Mouse (Mus musculus) gastrocnemius, postnatal 36 days (tissue): ENCODE data around the gene Vasn. TPM values are rescaled to one million over a fixed set of nuclear protein-coding genes. Genes with fewer than 3 reads are reported as not detected.
A peak's percentile ranks its signal among the peaks of the same experiment; 100 is the strongest.

Source experiments
- DNase-seq, 2 experiments: peaks; one replicate each; pipeline ENCODE4 v3.0.0; 2022
- intact Hi-C: fragments of 180-260 bp; cut with DNase I; formaldehyde crosslinking; loops from one replicate; pipeline ENCODE4 v1.15.1; 2025
- long read RNA-seq, 2 experiments: library from polyadenylated mRNA; stranded (forward); transcript quantifications; one replicate each; pipeline ENCODE4 v2.0.0; 2021
- total RNA-seq, 2 experiments: library from RNA; stranded (reverse); gene quantifications; 2 replicates each; pipeline ENCODE4 v1.2.3; 2021

Vasn gene
- 1 to 10 TPM; 3.8 to 4.0 TPM for total RNA-seq
- long read RNA-seq, experiment 1: 0 reads
- long read RNA-seq, experiment 2: 0 reads

DNA sequence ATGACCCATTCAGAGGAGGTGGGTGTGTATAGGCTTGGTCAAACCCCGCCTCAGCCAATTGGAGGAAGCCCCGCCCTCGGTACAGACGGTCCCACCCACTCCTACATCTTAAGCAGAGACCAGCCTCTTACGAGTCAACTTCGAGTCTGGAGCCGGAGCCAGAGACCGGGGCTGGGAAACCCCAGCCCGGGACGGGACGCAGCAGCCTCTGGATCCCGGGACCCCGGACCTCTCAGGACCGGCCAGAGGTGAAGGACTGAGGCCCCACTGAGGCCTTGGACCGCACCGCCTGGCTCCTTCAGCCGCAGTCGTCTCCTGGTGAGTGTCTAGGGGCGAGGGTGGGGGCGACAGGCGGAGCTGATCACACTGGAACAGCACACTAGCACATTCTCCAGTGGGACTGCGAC lies at the start of gene Vasn, which contains the start of gene Dnaja3:
Gene Vasn, plus strand, starts transcription at position 111 of the 407 bp plus-strand sequence.
Gene Dnaja3, plus strand, starts transcription at position 159 of the 407 bp plus-strand sequence.
- intact Hi-C loops: no loop called here
- peak; percentile 82 to 86 for DNase-seq

DNA sequence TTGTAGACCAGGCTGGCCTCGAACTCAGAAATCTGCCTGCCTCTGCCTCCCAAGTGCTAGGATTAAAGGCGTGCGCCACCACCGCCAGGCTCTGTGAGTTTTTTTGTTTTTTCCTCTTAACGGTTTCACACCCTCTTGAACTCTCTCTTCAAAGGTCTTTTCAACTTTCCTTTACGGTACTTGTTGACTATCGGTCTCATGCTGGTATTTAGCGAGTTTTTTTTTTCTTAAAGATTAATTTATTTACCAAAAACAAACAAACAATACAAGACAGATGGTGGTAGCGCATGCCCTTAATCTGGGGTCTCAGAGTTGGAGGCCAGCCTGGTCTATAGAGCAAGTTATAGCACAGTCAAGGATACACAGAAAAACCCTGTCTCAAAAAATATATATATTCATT lies 49.5 kb upstream of the Vasn start:
- intact Hi-C loops: no loop called here
- no peak for DNase-seq

DNA sequence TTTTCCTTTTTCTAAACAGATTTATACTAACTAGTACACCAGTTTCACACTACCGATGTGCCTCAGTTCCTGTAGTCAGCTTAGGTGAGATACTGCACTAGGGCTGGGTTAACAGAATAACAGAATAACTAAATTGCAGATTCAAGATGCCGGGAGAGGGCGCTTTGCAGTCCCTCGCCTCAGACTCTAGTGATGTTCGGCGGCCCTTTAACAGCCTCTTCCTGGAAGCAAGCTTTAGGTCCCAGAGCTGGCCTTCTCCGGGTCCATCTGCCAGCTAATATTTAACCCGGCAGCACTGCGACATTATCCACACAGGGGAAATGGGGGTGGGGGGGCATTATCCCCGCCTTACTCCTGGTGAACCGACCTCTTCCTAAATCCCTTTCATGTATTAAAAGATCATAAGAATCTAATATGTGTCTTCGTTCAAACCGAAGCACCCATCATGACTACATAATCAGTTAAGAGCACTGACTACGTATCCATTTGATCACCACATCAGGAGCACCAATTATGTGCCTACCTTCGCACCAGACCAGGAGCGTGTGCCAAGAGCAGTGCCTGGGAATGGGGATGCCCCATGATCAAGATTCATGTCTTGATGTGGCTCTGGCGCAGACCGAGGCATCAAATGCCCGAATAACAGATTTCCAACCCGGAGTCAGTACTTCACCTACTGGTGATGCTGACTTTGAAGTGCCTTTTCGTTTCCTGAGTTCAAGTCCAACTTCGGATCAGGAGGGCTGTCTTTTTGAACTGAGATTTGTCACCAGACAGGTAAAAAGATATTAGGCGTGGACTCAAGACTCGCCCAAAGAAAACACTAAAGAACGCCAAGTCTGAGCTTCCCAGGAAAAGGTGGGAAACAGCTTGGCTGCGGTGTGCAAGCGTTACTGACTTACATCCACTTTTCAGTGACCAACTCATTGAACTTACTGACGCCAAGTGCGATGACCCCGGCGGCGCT lies 46.5 kb upstream of the Vasn start:
- intact Hi-C loops: no loop called here
- DNase-seq: peak in 1 of 2 experiments; percentile 46

DNA sequence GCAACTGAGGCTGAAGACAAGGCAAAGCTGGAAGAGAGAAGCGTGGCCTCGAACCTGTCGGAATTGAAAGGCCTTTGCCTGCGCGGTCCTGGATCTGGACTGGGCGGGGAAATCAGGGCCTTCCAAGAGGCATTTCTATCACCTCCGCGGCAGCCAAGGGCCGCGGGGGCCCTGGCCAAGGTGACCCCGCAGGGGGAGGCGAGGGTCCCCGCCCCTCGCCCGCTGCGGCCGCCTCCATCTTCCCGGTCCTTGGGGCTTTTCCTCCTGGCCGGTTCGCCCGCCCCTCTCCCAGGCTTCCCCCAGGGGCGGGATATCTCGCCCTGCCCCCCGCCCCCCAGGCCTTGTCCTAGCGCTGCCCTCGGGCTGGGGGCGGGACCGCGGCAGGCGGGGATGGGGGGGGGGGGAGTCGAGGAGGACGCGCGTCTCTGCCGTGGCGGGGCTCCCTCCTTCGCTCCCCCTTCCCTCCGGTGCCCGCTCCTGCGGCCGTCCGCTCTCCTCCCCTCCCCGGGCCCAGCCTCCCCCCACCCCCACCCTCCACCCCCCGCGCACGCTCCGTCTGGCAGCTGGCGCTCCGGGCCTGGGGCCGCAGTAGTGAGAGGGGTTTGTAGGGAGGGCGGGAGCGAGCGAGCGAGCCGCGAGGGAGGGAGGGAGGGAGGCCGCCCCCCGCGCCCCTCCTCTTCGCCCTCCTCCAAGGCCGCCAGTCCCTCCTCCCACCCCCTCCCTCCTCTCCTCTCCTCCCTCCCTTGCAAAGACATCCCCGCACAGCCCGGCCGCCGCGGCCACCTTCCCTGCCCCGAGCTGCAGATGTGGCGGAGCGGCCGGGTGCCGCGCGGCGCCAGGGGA lies 45.5 kb upstream of the Vasn start, which contains the start of gene Glis2:
Gene Glis2, plus strand, starts transcription at position 743 of the 843 bp plus-strand sequence.
- intact Hi-C loops: no loop called here
- peak; percentile 61 for DNase-seq

DNA sequence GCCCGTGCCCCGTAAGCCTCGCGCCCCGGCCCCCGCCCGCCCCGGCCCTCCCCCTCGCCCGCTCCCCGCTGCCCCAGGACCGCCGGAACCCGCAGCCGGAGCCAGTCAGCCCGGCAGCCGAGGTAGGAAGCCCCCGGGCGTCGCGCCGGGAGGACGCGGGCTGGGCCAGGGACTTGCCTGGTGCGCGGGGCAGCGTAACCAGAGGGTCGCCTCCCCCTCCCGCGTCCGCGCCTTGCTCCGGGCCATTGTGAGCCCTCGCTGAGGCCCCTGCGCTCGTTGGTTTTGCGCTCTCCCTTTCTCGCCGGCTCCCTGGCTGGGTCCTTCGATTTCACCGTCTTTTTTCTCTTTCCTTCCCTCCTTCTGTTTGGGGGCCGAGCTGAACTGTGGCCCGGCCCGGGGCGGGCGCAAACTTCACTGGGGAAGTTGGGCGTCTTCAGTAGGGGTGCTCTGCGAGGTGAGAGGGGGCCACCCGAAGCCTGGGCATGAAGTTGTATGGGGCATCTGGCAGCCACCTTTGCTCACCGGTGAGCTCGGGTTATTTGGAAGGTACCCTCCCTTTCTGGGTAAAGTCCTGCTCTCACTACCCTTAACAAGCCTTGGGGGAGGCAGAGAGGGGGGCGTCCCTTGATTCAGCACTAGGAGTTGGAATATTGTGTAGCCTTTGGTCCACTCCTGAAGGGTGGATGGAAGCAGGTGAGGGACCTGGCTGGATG lies 44.8 kb upstream of the Vasn start:
- intact Hi-C loops: no loop called here

DNA sequence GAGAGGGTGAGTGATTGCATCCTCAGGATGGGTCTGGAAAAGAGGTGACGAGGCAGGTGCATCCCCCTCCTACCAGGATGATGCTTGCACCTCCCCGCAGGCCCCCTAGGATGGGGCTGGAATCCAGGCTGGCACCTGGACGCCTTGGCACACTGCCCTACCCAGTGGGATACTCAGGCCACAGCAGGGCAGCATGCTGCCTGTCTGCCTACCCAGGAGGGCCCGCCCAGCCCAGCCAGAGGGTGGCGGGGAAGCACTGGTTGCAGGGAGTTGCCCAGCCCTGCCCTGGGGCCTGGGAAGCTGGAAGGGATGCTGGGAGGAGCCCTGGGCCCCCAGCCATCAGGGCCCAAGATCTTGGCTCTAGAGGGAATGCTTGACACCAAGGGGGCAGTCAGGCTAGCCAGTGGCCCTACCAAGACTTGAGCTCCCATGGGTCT lies 44.2 kb upstream of the Vasn start:
- intact Hi-C loops: no loop called here

More for the DNA sequence above, 44.8 kb upstream of the Vasn start:
- DNase-seq: no peak

DNA sequence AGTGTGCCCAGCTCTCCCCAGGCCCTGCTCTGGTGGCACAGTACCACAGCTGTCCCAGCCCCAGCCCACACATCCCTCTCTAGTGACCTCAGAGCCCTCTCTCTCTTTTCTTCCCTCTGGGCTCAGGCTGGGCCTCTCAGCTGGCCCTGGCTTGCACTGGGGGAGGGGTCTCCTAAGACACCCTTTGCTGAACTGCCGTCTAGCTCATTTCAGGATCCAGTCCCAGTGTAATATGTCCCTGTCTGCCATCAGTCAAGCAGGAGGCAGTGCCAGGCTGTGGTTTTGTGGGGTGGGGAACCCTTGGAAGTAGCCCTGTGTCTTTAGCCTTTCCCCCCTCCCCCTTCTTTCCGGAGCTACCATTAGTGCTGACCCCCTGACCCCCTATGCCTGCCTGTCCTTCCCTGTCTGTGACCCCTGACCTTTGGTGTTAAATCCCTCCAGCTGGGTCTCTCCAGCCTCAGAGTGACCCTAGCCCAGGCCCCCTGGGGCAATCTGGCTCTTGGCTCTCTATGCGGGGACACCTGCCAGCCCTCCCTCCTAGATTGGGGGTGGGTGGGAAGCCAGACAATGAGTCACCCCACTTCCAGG lies 43.5 kb upstream of the Vasn start:
- intact Hi-C loops: no loop called here
- DNase-seq: no peak

More for the DNA sequence above, 44.2 kb upstream of the Vasn start:
- DNase-seq: peak in 1 of 2 experiments; percentile 49

DNA sequence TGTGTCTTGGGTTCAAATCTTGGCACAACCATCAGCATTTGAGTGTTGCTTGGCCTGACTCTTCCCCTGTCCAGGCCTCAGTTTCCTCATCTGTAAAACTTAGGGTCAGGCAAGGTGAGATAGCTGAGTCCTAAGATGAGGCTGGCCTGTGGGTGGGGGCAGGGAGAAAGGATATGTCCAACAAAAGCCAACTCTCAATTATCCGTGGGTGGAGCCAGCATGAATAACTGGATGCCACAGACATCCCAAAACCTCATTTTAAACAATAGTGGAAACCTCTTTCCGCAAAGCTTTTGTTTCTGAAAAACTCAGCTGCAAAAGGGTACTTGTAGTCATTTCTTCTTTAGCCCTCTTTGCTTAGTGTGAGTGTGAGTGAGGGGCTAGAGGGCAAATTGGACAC lies 42.9 kb upstream of the Vasn start:
- intact Hi-C loops: no loop called here
- no peak for DNase-seq

DNA sequence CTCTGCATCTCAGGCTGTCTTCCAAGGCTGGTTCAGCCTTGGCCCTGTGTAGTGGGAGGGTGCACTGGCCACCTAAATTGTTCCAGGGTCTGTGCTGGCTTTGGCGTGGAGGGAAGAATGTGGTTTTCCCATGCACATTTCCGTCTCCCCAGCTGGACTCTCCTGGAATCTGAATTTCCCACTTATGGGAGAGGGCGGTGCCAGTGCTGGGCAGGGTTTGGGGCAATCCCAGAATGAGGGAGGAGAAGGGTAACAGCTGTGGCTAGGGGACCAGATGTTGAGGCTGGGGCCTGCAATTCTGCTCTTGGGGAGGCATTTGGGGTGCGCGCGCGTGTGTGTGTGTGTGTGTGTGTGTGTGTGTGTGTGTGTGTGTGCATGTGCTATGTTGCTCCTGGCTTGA lies 42.4 kb upstream of the Vasn start:
- intact Hi-C loops: no loop called here
- no peak for DNase-seq

DNA sequence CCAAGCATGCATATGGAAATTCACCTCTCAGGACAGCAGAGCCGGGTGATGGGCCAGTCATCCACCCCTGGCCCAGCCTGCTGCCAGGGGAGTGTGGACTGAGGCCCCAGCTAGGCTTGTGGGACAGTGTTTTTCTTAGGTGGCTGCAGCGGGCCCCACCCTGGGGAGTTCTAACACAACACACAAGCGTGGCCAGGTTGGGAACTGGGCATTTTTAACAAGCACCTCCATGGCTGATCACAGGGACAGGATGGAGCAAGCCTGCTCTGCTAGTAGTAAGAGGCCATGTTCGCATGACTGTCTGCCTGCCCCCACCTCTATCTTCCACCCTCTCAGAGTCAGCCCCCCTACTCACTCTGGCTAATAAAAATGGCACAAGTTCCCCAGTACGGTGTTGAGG lies 41.7 kb upstream of the Vasn start:
- no peak for DNase-seq
- intact Hi-C loops: no loop called here

DNA sequence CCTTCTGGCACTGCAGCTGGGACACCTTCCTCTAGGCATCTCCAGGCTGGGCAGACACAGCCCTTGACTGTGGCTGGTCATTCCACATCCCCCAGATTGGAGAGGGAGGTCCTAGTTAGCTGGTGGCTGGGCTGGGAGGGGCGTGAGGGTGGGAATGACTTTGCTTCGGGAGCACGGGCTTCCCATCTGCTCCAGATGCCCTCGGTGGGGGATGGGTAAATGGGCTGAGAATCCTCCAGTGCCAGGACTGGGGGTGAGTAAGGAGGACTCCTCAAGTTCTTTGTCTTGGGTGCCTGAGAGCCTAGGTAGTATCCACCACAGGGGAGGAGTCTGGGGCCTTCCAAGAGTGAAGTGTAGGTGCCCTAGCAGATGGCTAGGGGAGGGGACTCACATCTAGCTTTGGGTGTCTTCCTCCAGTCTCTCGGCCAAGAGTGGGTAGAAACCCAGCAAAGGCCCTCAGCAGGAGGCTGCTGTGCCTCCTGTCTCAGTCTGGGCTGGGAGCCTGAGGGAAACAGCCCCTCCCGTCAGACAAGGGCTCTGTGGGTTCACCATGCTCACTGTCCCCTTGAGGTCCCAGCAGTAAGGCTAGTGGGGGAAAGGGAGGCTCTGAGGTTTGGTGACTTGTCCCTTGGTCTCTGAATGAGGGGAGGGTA lies 40.7 kb upstream of the Vasn start:
- intact Hi-C loops: no loop called here
- DNase-seq: no peak

DNA sequence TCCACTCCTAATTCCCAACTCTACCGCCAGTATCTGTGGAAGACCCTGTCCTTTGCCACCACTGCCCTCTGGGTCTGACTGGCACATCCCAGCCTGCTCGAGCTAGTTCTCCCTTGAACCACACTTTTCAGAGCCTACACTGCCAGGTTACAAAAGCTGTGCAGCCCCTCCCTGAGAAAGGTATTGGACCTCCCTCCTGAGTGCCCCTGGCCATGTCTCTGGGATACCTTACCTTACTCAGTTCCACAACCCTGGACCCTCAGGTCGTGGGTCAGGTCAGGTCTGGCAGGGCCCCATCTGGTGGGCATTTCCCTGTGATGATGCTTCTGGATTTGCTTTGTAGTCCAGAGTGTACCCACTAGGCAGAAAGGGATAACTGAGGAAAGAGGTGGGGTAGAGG lies 40.1 kb upstream of the Vasn start:
- intact Hi-C loops: no loop called here
- DNase-seq: no peak

DNA sequence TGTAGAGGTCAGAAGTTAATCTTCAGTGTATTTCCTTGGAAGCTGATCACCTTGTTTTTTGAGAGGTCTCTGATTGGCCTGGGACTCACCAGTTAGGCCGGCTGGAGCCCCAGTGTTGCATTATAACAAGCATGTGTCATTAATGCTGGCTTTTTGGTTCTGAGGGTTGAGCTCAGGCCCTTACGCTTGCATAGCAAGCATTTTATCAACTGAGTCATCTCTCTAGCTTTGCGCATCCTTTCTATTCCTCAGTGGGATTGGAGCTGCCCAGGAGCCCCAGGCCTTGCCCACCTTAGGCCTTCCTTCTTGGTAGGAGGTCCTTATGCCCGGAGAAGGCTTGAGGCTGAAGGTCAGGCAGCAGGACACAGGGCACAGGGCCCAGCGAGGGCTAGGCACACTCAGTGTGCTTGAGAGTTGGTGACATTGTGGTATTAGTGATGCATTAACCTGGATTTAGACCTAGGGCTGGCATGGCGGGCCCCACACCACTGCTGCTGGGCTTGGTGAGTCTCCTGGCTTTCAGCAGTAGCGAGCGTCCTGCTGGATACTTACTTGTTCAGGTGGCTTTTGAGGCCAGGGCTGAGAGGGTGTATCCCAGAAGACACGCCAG lies 38.9 kb upstream of the Vasn start:
- intact Hi-C loops: no loop called here
- no peak for DNase-seq

DNA sequence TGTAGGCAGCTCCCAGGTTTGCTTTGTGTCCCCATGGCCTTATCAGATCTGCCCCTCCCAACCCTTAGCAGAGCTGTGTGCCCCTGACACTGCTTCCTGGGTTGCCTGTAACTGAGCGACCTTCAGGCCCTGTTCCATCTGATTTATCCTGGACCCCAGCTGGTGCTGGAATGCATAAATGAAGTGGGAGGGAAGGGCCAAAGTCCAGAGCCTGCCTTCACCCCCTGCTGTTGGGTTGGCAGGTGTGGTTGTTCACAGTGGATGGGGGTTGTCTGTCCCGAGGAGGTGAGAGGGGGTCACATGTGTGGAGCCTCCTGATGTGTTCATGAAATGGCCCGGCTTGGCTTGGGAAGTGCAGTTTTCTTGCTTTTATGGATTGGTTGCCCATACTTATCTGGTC lies 37.6 kb upstream of the Vasn start:
- intact Hi-C loops: no loop called here
- no peak for DNase-seq

DNA sequence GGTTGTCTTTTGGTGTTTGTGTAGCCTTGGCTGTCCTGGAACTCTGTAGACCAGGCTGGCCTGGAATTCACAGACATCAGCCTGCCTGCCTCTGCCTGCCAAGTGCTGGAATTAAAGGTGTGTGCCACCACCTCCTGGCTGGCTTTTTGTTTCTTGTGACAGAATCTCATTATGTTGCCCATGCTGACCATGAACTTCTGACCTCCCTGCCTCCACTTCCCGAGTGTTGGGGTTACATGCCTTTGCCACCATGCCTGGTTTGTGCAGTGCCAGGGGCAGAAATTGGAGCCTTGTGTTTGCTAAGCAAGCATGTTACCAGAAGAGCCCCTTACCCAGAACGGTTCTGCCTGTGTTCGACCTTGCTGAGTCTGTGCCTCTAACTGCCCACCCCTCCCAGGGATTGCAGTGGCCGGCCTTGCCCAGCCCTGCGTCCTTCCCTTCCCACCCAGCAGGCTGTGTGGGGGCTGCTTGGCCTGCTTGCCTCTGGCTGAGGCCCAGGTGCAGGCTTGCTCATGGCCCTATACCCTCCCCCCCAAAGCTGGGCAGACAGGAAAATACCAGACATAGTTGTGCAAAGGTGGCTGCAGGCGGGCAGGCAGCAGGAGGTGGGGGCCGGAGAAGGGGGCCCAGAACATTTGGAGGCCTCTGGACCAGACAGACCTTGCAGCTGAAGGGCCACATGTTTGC lies 36.8 kb upstream of the Vasn start:
- no peak for DNase-seq
- intact Hi-C loops: no loop called here

DNA sequence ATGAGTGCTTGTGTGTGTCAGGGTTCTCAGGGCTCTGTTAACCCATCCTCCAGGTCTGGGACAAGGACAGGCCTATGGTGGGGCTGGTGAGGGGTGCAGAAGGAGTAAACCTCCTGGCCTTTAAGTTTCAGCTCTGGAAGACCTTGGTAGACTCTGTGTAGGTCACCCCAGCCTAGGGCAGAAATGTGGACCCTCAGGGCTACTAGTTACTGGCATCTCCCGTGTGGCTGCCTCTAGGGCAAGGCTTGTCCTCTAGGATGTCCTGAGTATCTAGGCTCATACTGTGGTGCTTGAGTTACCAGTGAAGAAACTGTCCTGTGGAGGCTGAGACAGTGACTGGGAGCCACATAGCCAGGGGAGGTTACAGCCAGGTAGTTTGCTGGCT lies 36.3 kb upstream of the Vasn start:
- intact Hi-C loops: no loop called here
- no peak for DNase-seq

DNA sequence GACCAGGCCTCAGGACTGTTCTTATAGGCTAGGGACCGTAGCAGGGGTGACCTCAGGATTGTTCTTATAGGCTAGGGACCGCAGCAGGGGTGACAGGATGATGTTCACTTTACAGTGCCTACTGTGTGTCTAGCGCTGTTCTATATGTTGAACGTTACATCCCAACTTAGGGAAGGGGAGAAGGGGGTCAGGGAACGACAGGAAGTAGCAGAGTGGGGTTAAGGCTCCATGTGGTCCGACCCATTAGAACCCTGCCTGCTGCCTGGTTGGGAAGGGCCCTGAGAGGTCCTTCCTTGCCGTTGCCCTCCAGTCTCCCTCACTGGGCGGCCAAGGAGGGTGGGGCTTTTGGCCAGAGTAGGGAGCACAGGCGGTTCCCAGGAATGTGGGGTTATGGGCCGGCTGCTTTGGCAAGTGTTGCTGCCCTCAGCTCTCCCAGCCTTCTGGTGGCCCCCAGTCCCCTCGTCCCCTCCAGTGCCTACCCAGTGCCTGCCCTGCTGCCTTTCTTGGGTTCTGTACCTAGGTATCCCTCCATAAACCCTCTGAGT lies 35.4 kb upstream of the Vasn start:
- intact Hi-C loops: no loop called here
- DNase-seq: no peak

DNA sequence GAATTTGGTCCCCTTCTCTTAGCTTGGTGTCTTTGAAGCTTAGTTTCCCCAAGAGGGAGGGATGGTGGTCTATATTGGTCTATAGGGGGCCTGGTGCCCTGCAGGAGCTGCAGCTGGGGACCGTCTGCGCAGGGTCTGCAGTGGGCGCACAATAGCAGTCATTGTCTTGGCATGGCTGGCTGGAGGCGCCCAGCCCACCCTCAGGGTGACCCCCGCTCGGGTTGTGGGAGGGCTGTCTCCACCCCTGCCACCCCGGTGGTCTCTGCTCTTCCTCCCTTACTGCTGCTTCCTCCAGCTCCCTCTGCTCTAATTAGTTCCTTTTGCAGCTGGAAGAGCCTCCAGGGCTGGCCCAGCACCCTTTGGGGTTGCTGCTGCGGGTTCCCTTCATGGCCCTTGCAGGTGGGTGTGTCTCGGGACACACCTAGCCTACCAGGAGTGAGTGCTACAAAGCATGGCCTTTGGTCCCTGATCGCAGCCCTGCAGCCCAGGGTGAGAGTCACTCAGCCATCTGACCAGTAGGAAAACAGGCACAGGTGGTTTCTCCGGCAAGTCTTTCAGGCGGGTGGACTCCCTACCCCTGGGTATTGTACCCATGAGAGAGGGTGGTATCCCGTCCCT lies 34.1 kb upstream of the Vasn start:
- no peak for DNase-seq
- intact Hi-C loops: loop anchor here (2.0 to 5.0 kb wide), 3 partner anchors 55 to 308 kb away; no protein-coding TSS in a partner anchor
